Mouse (Mus musculus): Measurements from ENCODE around the gene Cyth4.

GRCm38 (mm10) chr15:78624431-78624950 lies 27.6 kb downstream of the Cyth4 start:
- TF ChIP-seq CTCF (IDR thresholded peaks at IDR 0.05; ENCODE audit: borderline replicate concordance, control insufficient read depth, extremely low read depth, insufficient read depth, low read length, poor library complexity) (no peak), POLR2A (IDR thresholded peaks at IDR 0.05; ENCODE audit: control insufficient read depth, extremely low read depth, insufficient read depth, low read length, poor library complexity) (no peak)
